Mouse (Mus musculus) brain, embryonic 14.5 days (tissue): ENCODE results near the gene Il9.

Experiments used
- CTCF ChIP-seq: fragments of 200-500 bp; IDR thresholded peaks from 2 replicates; pipeline ENCODE4 v1.5.1; 2012; ENCODE audit warnings: inconsistent platforms, mild to moderate bottlenecking, moderate library complexity, borderline replicate concordance; ENCODE audit not compliant: insufficient read depth, insufficient read length; ENCODE audit errors: extremely low read depth
- POLR2A ChIP-seq: fragments of 200-500 bp; IDR thresholded peaks from 2 replicates; pipeline ENCODE4 v1.6.1; 2012; ENCODE audit warnings: mild to moderate bottlenecking, inconsistent platforms, borderline replicate concordance; ENCODE audit not compliant: poor library complexity, insufficient read depth, insufficient read length, severe bottlenecking; ENCODE audit errors: extremely low read depth

DNA sequence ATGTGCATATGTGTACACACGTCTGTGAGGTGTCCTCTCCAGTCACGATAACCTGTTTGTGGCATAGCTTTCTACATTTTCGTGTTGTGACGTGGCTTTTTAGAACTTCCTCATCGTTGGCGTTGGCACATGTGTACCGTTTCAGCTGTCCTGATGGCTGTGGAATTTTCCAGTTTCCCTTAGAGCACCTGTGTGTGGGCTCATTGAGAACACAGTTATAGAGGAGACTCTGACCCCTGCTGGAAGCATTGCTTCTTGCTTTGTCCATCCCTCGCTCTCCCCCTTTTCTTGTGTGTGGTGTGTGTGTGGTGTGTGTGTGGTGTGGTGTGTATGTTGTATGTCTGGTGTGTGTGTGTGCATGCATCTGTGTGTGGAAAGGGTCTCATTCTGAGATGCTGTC, 32.0 kb downstream of the Il9 start:
- TF ChIP-seq CTCF (no peak; the same call in 1 of the 2 replicates), POLR2A (no peak)
